Comparison of ENCODE assay signal across 23 mouse cellular contexts in the genomic region with DNA sequence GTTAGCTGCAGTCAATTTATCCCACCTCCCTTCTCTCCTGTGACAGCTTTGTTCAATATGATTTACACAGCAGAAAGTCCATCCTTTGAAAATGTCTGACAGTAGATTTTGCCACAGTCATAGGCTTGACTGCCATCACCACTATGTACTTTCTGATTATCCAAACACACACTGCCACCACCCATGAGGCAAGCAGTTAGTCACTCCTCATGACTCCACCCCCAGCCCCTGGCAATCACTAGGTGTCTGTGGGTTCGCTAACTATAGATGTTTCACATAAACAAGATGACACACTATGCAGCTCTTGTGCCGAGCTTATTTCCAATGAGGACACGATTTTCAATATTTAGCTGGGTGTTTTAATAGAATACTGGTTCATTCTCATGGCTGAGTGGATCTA.
DNase-seq lines count a peak whose midpoint lies in the region; ATAC-seq lines count a peak whose summit lies in the region.
"Had no signal": no experiment of that assay in that cellular context is flagged by ENCODE, and none has a peak within 500 bp of the region (broad histone marks: within the 10 kb centered on the region; RNA-seq: fewer than 3 reads in every experiment).

No protein-coding gene starts in this region.

- H3K36me3 ChIP-seq in liver, embryonic 16.5 days (ENCODE audit: control insufficient read depth, insufficient read depth) = 0 out of 2 replicates have a peak, but pooled peaks cover 3% of the 10 kb centered on the region
- peaks cover 9% of the 10 kb centered on the region for H3K36me3 ChIP-seq in liver, embryonic 12.5 days
- H3K36me3 ChIP-seq: hindbrain, embryonic 15.5 days had no signal

- no peak overlapping the region for H3K9ac ChIP-seq in liver, embryonic 16.5 days (ENCODE audit: low read depth, low read length)
- H3K9ac ChIP-seq in liver, embryonic 12.5 days = no peak overlapping the region
- H3K9ac ChIP-seq: embryonic facial prominence, embryonic 15.5 days; heart, embryonic 12.5 days; hindbrain, embryonic 15.5 days had no signal

- 59% methylated on average over 3 of the region's 3 CpGs for WGBS in liver, embryonic 16.5 days (ENCODE audit: insufficient replicate concordance)
- 80% methylated on average over 3 of the region's 3 CpGs for WGBS in liver, embryonic 12.5 days (ENCODE audit: insufficient replicate concordance)

- H3K27me3 ChIP-seq in liver, embryonic 16.5 days (ENCODE audit: control insufficient read depth, insufficient read depth, low read depth, low read length) = no peaks in the 10 kb centered on the region
- H3K27me3 ChIP-seq in liver, embryonic 12.5 days (replicated peaks) = no peaks in the 10 kb centered on the region
- H3K27me3 ChIP-seq: CH12.LX; embryonic facial prominence, embryonic 15.5 days; heart, embryonic 12.5 days; hindbrain, embryonic 15.5 days had no signal

- ATAC-seq in liver, embryonic 16.5 days (ENCODE audit: low read depth) = 0 out of 2 replicates have a peak, but pooled peaks have one; percentile 51
- no peak for ATAC-seq in liver, embryonic 12.5 days
- peak; percentile 37; the same call in 1 of the 2 replicates for ATAC-seq in granulocyte monocyte progenitor cell, adult 5-6 weeks (replicated peaks; ENCODE audit: poor library complexity, severe bottlenecking)
- ATAC-seq: forebrain, embryonic 14.5 days had no signal

- no peak overlapping the region for H3K4me3 ChIP-seq in liver, embryonic 16.5 days (ENCODE audit: low read depth, low read length)
- no peak overlapping the region for H3K4me3 ChIP-seq in liver, embryonic 12.5 days
- H3K4me3 ChIP-seq: embryonic facial prominence, embryonic 15.5 days; erythroblast, embryonic 14.5 days; forebrain, embryonic 10.5 days; gastrocnemius, adult 2 months; heart, embryonic 12.5 days; hindbrain, embryonic 15.5 days had no signal

- H3K4me1 ChIP-seq in liver, embryonic 16.5 days (ENCODE audit: control insufficient read depth, low read depth, low read length) = no peaks in the 10 kb centered on the region
- H3K4me1 ChIP-seq in liver, embryonic 12.5 days = no peaks in the 10 kb centered on the region
- H3K4me1 ChIP-seq: embryonic facial prominence, embryonic 15.5 days; forebrain, embryonic 10.5 days; heart, embryonic 12.5 days; hindbrain, embryonic 15.5 days had no signal

- H3K27ac ChIP-seq in liver, embryonic 16.5 days (ENCODE audit: low read length) = no peak overlapping the region
- H3K27ac ChIP-seq in liver, embryonic 12.5 days = no peak overlapping the region
- H3K27ac ChIP-seq: embryonic facial prominence, embryonic 15.5 days; forebrain, embryonic 10.5 days; gastrocnemius, adult 2 months; hindbrain, embryonic 15.5 days had no signal

- peak; percentile 21 to 29 for DNase-seq in frontal cortex, postnatal 36 days (ENCODE audit: low spot score in 2 of 2)
- no peak for DNase-seq in frontal cortex, postnatal 14 days (ENCODE audit: low spot score in 2 of 2)
- peak; percentile 57 for DNase-seq in right cerebral cortex, adult 18-20 months
- no peak for DNase-seq in right cerebral cortex, postnatal 4 days
- DNase-seq in retina, postnatal 1 day = no peak
- DNase-seq: adrenal gland, adult 2 months; adrenal gland, postnatal 25 days; cerebellum, adult 2 months; cerebellum, postnatal 10 days; gastrocnemius, adult 2 months; gastrocnemius, postnatal 25 days; heart, adult 18-20 months; heart, postnatal 36 days had no signal

- H3K9me3 ChIP-seq in liver, embryonic 16.5 days (replicated peaks; ENCODE audit: control insufficient read depth, low read length) = no peaks in the 10 kb centered on the region
- H3K9me3 ChIP-seq in liver, embryonic 12.5 days (replicated peaks) = no peaks in the 10 kb centered on the region
- H3K9me3 ChIP-seq: embryonic facial prominence, embryonic 15.5 days; forebrain, embryonic 10.5 days; heart, embryonic 12.5 days; hindbrain, embryonic 15.5 days had no signal

- no peak overlapping the region for H3K4me2 ChIP-seq in liver, embryonic 16.5 days (ENCODE audit: low read depth, low read length)
- H3K4me2 ChIP-seq in liver, embryonic 12.5 days = no peak overlapping the region
- H3K4me2 ChIP-seq: embryonic facial prominence, embryonic 15.5 days; heart, embryonic 12.5 days; hindbrain, embryonic 15.5 days had no signal

Comparison
In these comparisons a context has a peak if more than half of its experiments do, and no peak if none do; other contexts are left out.
1. DNase-seq: peak in frontal cortex, postnatal 36 days (2 of 2) and right cerebral cortex, adult 18-20 months (single experiment); none in frontal cortex, postnatal 14 days (0 of 2), right cerebral cortex, postnatal 4 days (single experiment) and retina, postnatal 1 day (single experiment).